Mouse (Mus musculus) lung, postnatal 0 days (tissue): ENCODE data around the gene Zbtb22.

Experiments used
- CTCF ChIP-seq: IDR thresholded peaks from 2 replicates; pipeline ENCODE4 v1.5.1; 2016; ENCODE audit warnings: antibody characterized with exemption, mild to moderate bottlenecking
- EP300 ChIP-seq: IDR thresholded peaks from 2 replicates; pipeline ENCODE4 v1.6.1; 2016; ENCODE audit warnings: antibody characterized with exemption, mild to moderate bottlenecking, control low read depth

DNA sequence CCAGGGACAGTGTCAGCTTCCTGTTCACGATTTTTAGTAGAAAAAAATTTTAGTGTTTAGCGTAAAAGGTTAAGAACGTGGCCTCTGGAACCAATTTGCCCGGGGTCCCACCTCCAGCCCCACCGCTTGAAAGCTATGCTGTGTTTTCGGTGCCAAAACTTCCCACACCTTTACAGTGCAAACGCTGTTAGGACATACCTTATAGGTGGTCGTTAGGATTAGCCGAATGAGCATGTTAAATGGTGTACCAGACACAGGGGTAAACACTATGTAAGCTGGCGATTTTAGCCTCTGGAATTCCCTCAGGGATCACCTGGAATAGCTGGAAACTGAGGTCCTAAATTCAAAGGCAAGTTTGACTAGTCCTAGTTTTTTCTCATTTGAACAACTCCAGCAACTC lies 40.6 kb downstream of the Zbtb22 start:
- TF ChIP-seq CTCF (no peak), EP300 (no peak)
